Mouse (Mus musculus) myocyte (in vitro differentiated cells): ENCODE data around the gene Bola2.

ENCODE experiments used
- MAX ChIP-seq: IDR thresholded peaks from one replicate; pipeline ENCODE4 v1.6.1; 2011; ENCODE audit warnings: low read depth, mild to moderate bottlenecking, control low read depth
- POLR2A ChIP-seq: IDR thresholded peaks from one replicate; pipeline ENCODE4 v1.6.1; 2011; ENCODE audit warnings: low read depth, mild to moderate bottlenecking, control low read depth, moderate library complexity; ENCODE audit not compliant: insufficient read length
- POLR2AphosphoS2 ChIP-seq: IDR thresholded peaks from one replicate; pipeline ENCODE4 v1.6.1; 2011; ENCODE audit warnings: low read depth, control low read depth; ENCODE audit not compliant: insufficient read length
- REST ChIP-seq: IDR thresholded peaks from one replicate; pipeline ENCODE4 v1.6.1; 2011; ENCODE audit warnings: mild to moderate bottlenecking, control low read depth, moderate library complexity; ENCODE audit not compliant: insufficient read depth, insufficient read length
- TCF12 ChIP-seq: IDR thresholded peaks from one replicate; pipeline ENCODE4 v1.6.1; 2011; ENCODE audit warnings: mild to moderate bottlenecking, control low read depth; ENCODE audit not compliant: poor library complexity, insufficient read depth, severe bottlenecking
- USF1 ChIP-seq: IDR thresholded peaks from one replicate; pipeline ENCODE4 v1.6.1; 2011; ENCODE audit warnings: low read depth, mild to moderate bottlenecking, control low read depth, moderate library complexity

DNA sequence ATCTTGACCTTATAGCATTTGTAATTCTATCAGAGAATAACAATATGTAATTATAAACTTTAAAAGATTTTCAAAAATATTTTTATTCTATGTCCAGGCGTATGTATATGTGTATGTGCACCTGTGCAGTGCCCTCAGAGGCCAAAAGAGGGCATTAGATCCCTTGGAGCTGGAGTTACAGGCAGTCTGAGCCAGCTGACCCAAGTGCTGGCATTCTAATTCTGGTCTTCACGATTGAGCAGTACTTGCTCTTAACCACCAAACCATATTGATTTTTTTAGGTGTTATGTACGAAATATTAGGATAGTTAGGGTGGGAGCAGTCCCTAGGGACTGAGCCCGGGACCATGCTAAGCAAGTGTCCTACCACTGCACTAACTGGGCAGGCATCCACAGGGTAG, 46.7 kb upstream of the Bola2 start:
- no peak for TF ChIP-seq POLR2A
- no peak for TF ChIP-seq MAX
- TF ChIP-seq POLR2AphosphoS2: no peak
- TF ChIP-seq USF1: no peak
- TF ChIP-seq REST: no peak
- TF ChIP-seq TCF12: no peak
